Mouse (Mus musculus): ENCODE data around the gene Elmo1. TPM values are rescaled to one million over a fixed set of nuclear protein-coding genes. Genes with fewer than 3 reads are reported as not detected.

Gene Elmo1
- polyA plus RNA-seq, 1 experiment, result not detected

DNA sequence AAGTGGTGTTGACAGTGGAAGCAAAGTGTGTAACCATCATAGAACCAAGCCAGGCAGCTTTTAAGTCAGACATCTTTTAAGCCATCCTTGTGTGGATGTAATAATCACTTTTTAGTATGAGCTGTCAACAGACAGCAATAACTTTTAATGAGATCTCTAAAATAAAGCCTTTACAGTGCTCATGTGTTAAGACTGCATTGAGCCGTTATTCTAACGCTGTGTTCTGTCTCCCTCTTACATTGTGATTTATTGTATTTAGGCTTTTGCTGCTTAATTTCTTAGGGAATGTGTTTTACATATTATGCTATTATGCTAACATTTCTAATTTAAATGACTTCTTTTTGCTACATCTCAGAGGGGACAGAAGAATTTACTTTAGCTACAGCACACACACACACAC lies 189.5 kb downstream of the Elmo1 start:
- no peak for TF ChIP-seq GATA1 (IDR thresholded peaks at IDR 0.05; ENCODE audit: low read length)

DNA sequence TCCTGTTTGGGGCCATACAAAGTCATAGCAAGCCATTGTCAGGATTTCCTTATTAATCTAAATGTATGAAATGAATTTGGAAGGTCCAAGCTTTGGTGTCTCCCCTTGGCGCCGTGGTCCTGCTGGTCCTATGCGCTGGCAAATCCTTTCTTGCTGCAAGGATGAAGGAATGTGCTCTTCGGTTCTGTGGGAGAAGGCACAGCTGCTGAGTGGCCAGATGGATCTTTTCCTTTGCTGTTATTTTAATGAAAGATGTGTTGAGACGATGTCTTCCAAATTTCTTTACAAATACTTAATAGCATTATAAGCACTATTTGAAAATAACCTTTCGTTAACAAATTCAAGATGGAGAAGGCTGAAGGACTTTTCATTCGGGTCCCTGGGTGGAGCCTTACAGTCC lies 193.5 kb downstream of the Elmo1 start:
- no peak for TF ChIP-seq GATA1 (IDR thresholded peaks at IDR 0.05; ENCODE audit: low read length)

DNA sequence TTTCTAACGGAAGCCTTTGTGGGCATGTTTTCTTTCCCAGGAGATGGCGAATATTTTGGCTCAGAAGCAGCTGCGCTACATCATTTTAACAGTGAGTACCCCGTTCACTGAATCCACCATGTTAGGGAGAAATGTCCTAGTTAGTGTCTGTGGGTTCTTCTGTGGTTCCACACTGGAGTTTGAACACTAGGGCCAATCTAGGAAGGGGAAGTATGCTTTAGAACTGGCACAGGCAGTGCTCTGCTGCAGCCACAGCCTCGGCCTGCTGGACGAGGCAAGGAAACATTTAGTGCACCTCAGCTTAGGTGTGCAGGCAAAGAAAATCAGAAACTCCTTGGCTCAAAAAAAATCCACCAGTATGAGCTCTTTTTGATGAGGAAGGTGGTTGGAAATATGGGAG lies 196.3 kb downstream of the Elmo1 start:
- no peak for TF ChIP-seq GATA1 (IDR thresholded peaks at IDR 0.05; ENCODE audit: low read length)

- TF ChIP-seq GATA1 (IDR thresholded peaks at IDR 0.05; ENCODE audit: low read length), result no peak
Measured at GRCm38 (mm10) chr13:20288393-20288792, 198.0 kb downstream of the Elmo1 start.

DNA sequence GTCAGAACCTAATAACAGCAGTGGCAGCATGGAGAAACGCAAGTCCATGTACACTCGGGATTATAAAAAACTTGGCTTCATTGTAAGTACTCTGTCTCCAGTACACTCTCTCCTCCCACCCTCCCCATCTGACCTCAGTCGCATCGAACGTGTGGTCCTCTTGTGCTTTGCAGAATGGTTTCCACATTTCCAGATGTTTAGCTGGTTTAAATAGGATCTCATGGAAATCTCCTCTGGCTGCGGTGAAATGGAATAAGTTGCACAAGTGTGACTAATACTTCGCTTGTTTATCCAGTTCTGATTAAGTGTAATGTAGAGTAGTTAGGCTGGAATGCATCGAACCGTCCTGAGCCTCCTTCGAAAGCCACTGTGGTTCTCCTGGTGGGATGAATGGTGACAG lies 200.0 kb downstream of the Elmo1 start:
- TF ChIP-seq GATA1 (IDR thresholded peaks at IDR 0.05; ENCODE audit: low read length), result no peak

- no peak for TF ChIP-seq GATA1 (IDR thresholded peaks at IDR 0.05; ENCODE audit: low read length)
Measured at GRCm38 (mm10) chr13:20292348-20292747, 202.0 kb downstream of the Elmo1 start.

GRCm38 (mm10) chr13:20295278-20295970 lies 205.0 kb downstream of the Elmo1 start:
- no peak for TF ChIP-seq GATA1 (IDR thresholded peaks at IDR 0.05; ENCODE audit: low read length)

GRCm38 (mm10) chr13:20297841-20298240 lies 207.4 kb downstream of the Elmo1 start:
- TF ChIP-seq GATA1 (IDR thresholded peaks at IDR 0.05; ENCODE audit: low read length), result no peak

DNA sequence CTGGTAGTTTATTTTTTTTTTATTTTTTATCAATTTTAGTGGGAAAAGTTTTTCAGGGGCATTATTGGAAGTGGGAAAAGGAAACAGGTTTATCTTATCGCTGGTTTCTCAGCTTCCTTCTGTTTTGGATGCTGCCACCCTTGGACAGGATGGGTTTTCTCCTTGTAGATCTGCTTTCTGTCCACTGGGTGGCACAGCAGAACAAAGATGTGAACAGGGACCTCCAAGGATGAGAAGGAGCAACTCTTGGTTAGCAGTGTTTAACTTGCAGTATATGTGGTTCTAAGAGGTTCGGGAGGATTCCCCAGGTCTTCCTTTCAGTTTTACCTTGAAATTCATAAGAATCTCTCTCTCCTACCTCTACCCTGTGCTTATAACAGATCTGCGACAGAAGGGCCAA lies 209.0 kb downstream of the Elmo1 start:
- no peak for TF ChIP-seq GATA1 (IDR thresholded peaks at IDR 0.05; ENCODE audit: low read length)

- no peak for TF ChIP-seq GATA1 (IDR thresholded peaks at IDR 0.05; ENCODE audit: low read length)
Measured at GRCm38 (mm10) chr13:20300052-20300564, 209.7 kb downstream of the Elmo1 start.

DNA sequence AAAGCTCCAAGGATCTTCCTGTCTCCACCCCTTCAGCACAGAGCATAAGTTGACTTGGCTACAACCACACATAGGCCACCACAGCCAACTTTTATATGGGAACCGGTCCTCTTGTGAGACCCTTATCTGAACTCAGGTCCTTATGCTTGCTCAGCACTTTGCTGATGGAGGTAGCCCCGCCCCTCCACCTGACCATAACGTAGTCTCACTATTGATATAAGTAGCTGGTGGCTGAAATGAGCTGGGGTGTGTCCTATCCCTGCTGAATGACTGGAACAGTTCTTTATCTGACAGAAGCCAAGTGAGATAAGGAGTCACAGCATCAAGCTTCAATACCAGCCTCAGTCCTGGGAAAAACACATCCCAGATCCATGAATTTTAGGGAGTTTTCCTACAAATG lies 210.2 kb downstream of the Elmo1 start:
- no peak for TF ChIP-seq GATA1 (IDR thresholded peaks at IDR 0.05; ENCODE audit: low read length)

- TF ChIP-seq GATA1 (IDR thresholded peaks at IDR 0.05; ENCODE audit: low read length), result no peak
Measured at GRCm38 (mm10) chr13:20301760-20302159, 211.4 kb downstream of the Elmo1 start.

DNA sequence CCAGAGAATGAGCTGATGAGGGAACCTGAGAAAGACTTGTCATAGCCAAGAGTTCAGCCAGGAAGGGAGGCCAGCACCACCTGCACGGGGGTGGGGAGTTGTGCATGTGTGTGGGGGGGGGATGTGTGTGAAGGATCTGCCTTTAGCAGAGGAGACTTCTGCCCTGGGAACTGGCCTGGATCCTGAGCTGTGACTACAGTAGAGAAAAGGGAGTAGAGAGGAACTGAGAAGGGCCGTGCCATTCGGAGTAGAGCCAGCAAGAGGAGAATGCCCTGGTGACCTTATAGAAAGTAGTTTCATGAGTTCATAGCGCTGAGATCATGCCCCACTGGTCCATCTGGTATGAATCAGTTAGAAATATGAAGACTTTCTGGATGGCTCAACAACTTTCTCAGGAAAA lies 215.2 kb downstream of the Elmo1 start:
- TF ChIP-seq GATA1 (IDR thresholded peaks at IDR 0.05; ENCODE audit: low read length), result no peak

- TF ChIP-seq GATA1 (IDR thresholded peaks at IDR 0.05; ENCODE audit: low read length), result no peak
Measured at GRCm38 (mm10) chr13:20306180-20307177, 216.1 kb downstream of the Elmo1 start.

DNA sequence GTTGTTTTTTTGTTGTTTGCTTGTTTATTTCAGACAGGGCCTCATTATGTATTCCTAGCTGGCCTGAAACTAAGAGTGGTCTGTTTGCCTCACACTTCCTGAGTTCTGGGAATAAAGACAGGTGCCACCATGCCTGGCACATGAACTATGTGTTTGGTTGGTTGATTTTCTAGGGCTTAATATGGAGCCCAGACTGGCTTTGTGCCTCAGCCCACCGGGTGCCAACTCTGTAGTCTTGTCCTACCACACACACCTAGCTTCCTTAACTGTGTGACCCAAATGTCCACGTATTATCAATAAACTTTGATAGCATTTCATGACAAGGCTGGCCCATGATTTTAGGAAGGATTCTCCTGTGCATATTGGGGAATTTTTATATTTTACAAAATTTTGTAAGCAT lies 217.0 kb downstream of the Elmo1 start:
- TF ChIP-seq GATA1 (IDR thresholded peaks at IDR 0.05; ENCODE audit: low read length), result no peak

DNA sequence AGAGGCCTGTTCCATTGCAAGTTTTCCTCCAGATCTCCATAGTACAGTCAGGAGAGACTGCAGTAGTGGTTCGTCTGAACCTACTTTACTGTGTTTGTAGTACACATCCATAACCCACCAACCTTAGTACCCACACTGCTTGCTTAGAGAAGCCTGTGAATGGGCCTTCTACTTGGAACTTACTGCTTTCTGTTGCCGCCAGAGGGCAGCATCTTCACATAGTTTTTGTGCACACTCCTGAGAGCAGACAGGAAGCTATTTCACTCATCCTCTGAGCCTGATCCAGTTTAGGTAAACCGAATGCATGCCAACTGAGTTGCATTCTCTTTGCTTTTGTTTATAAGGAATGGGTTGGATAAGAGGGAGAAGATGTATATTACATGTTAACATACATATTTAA lies 221.2 kb downstream of the Elmo1 start:
- TF ChIP-seq GATA1 (IDR thresholded peaks at IDR 0.05; ENCODE audit: low read length), result no peak
